Mouse (Mus musculus) intestine, embryonic 14.5 days (tissue): ENCODE measurements around the gene Zfyve26. TPM values are rescaled to one million over a fixed set of nuclear protein-coding genes. Genes with fewer than 3 reads are reported as not detected.

Experiments
- ATAC-seq: fragments of 200-750 bp; cut with Nextera tagmentation; replicated peaks from 2 replicates; pipeline ENCODE4 v1.8.0; 2017; ENCODE audit warnings: low read depth, moderate number of reproducible peaks, moderate TSS enrichment, moderate library complexity; ENCODE audit not compliant: low FRiP score, low TSS enrichment
- DNase-seq: peaks from one replicate; pipeline ENCODE4 v3.0.0-alpha.2; 2018; ENCODE audit warnings: low spot score
- H3K27ac ChIP-seq: fragments of 300-500 bp; sonication (generic); 2 replicates; pipeline ENCODE4 v1.5.1; 2014; ENCODE audit warnings: low read depth, mild to moderate bottlenecking, control low read depth
- H3K27me3 ChIP-seq: fragments of 300-500 bp; sonication (generic); replicated peaks from 2 replicates; pipeline ENCODE4 v1.6.1; 2014; ENCODE audit warnings: low read length, control low read depth; ENCODE audit not compliant: control insufficient read depth, insufficient read depth
- H3K36me3 ChIP-seq: fragments of 300-500 bp; sonication (generic); 2 replicates; pipeline ENCODE4 v1.6.1; 2014; ENCODE audit warnings: low read length, control low read depth; ENCODE audit not compliant: control insufficient read depth, insufficient read depth
- H3K4me1 ChIP-seq: fragments of 300-500 bp; sonication (generic); replicated peaks from 2 replicates; pipeline ENCODE4 v1.6.1; 2014; ENCODE audit warnings: low read length, control low read depth, mixed read lengths; ENCODE audit not compliant: control insufficient read depth, insufficient read depth
- H3K4me2 ChIP-seq: fragments of 300-500 bp; sonication (generic); 2 replicates; pipeline ENCODE4 v1.6.1; 2014; ENCODE audit warnings: low read length
- H3K4me3 ChIP-seq: fragments of 300-500 bp; sonication (generic); 2 replicates; pipeline ENCODE4 v1.5.1; 2014; ENCODE audit warnings: low read depth, low read length, control low read depth, mixed read lengths
- H3K9ac ChIP-seq: fragments of 300-500 bp; sonication (generic); 2 replicates; pipeline ENCODE4 v1.6.1; 2014; ENCODE audit warnings: mild to moderate bottlenecking, low read length
- H3K9me3 ChIP-seq: fragments of 300-500 bp; sonication (generic); 2 replicates; pipeline ENCODE4 v1.6.1; 2016; ENCODE audit warnings: low read length, control low read depth; ENCODE audit not compliant: control insufficient read depth
- WGBS: fragments of 180-500 bp; shearing (Covaris S2); extraction: QIAGEN DNeasy Blood & Tissue Kit; methylation state at CpG from one replicate; pipeline ENCODE4 v1.1.7; 2014; 5-methylcytosine and 5-hydroxymethylcytosine counted together
- polyA plus RNA-seq: library from polyadenylated mRNA; unstranded; fragments of >200 nt; fragmentation: Nextera tagmentation; extraction: Ambion mirVana; gene quantifications from 2 replicates; pipeline ENCODE4 v1.2.1, GENCODE M21; 2014

Gene Zfyve26
- polyA plus RNA-seq, 1 experiment from 2014 or later = 12.5 TPM

DNA sequence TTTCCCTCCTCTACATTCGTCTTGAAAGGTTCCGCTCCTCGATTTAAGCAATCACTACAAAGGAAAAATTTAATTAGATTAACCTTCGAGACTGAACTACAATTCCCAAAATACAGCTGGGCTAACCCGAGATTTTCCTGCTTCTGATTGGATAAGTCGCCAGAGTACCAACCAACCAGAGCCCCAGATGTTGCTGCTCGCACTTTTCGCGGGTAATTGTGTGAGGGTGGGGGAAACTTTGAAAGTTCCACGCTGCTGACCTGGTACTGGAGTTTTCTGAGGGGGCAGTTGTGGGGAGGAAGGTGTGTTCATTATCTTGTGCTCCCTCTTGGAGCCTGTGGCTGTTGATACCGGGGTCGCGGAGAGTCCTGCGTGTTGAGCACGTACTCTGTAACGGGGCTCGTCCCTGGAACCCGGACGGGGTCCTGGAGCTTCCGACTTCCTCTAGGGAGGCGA lies 1.0 kb upstream of the Zfyve26 start, which contains the start of gene Rad51b:
Gene Rad51b (plus strand): TSS at position 162 of the 456 bp plus-strand sequence.
- H3K4me1 ChIP-seq = peaks cover 13% of the 10 kb centered on the region; the same call in 1 of the 2 replicates
- peak within 1 kb of the TSS; percentile 66 for H3K9ac ChIP-seq
- no peaks in the 10 kb centered on the region for H3K27me3 ChIP-seq
- H3K4me3 ChIP-seq = peak within 1 kb of the TSS; percentile 55
- under 1% methylated on average over 21 of the region's 21 CpGs for WGBS
- peak within 1 kb of the TSS; percentile 48 for H3K27ac ChIP-seq
- no peaks in the 10 kb centered on the region for H3K9me3 ChIP-seq
- DNase-seq (peak; percentile 88), ATAC-seq (peak; percentile 75)
- H3K36me3 ChIP-seq = peaks cover 12% of the 10 kb centered on the region; the same call in 1 of the 2 replicates
- H3K4me2 ChIP-seq = peak within 1 kb of the TSS; percentile 59

- Histone ChIP-seq H3K36me3 (peaks cover 40% of the 10 kb centered on the region), H3K9ac (no peak overlapping the region), H3K4me1 (peaks cover 9% of the 10 kb centered on the region; the same call in 1 of the 2 replicates), H3K4me2 (no peak overlapping the region), H3K9me3 (no peaks in the 10 kb centered on the region), H3K27me3 (no peaks in the 10 kb centered on the region), H3K27ac (no peak overlapping the region), H3K4me3 (no peak overlapping the region)
- no peak for DNase-seq
- no peak for ATAC-seq
- WGBS = 73% methylated on average over 6 of the region's 6 CpGs
Measured at GRCm38 (mm10) chr12:79292874-79293273, 3.2 kb downstream of the Zfyve26 start.

DNA sequence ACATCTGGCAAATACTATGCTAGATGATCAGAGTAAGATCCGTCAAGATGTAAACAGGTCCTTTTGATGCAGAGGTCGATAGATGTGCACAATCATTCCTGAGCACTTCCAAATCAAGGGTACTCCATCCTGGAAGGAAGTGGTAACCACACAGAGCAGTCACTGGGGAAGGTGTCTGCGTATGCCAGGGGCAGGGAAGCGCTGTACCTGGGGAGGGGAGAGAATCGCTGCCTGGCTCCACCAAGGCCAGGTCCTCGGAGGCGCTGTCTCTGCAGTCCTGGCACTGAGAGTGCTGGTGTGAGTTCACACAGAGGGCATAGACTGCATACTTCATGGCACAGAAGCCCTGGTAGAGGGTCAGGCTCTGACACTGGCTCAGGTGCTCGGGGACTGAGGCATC lies 13.5 kb downstream of the Zfyve26 start:
- Histone ChIP-seq H3K27ac (no peak overlapping the region), H3K9ac (no peak overlapping the region), H3K36me3 (peaks cover 93% of the 10 kb centered on the region), H3K4me2 (no peak overlapping the region), H3K9me3 (no peaks in the 10 kb centered on the region), H3K4me1 (no peaks in the 10 kb centered on the region), H3K4me3 (no peak overlapping the region), H3K27me3 (no peaks in the 10 kb centered on the region)
- 88% methylated on average over 8 of the region's 8 CpGs for WGBS
- no peak for ATAC-seq
- no peak for DNase-seq

DNA sequence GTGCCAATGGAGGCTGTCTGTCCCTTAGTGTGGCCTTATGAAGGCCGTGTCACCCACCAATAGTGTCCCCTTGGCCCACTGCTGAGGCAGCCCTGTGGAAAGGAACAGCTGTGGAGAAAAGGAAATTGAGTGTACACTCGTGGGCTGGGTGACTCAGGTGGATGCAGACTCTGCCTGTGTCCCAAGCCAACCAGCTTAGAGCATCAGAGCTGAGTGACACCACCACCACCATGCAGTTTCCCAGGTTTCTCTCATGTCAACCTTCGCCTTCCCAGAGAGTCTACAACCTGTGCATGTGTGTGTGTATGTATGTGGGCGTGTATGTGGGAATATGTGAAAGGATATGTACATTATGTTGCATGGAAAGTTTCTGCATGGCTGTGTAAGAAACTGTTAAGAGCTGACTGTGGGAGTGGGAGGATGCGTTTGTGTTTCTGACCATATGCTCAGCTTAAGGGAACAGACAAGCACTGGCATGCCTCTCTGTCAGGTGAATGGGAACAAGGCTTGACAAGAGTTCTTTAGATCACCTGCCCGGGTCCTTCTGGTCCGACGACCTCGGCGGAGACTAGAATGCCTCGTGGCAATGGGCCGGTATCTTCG lies 16.5 kb downstream of the Zfyve26 start:
- no peak overlapping the region for H3K27ac ChIP-seq
- WGBS = 92% methylated on average over 13 of the region's 13 CpGs
- no peak for ATAC-seq
- H3K36me3 ChIP-seq = peaks cover 92% of the 10 kb centered on the region
- H3K9ac ChIP-seq = no peak overlapping the region
- DNase-seq = no peak
- H3K4me1 ChIP-seq = no peaks in the 10 kb centered on the region
- no peak overlapping the region for H3K4me3 ChIP-seq
- H3K9me3 ChIP-seq = no peaks in the 10 kb centered on the region
- H3K27me3 ChIP-seq = no peaks in the 10 kb centered on the region
- H3K4me2 ChIP-seq = no peak overlapping the region

- no peak overlapping the region for H3K9ac ChIP-seq
- DNase-seq (no peak), ATAC-seq (no peak)
- H3K36me3 ChIP-seq = peaks cover 93% of the 10 kb centered on the region
- H3K27me3 ChIP-seq = no peaks in the 10 kb centered on the region
- no peak overlapping the region for H3K27ac ChIP-seq
- H3K4me3 ChIP-seq = no peak overlapping the region
- WGBS = 78% methylated on average over 4 of the region's 4 CpGs
- no peak overlapping the region for H3K4me2 ChIP-seq
- no peaks in the 10 kb centered on the region for H3K4me1 ChIP-seq
- no peaks in the 10 kb centered on the region for H3K9me3 ChIP-seq
Measured at GRCm38 (mm10) chr12:79272604-79273003, 23.5 kb downstream of the Zfyve26 start.

- no peak overlapping the region for H3K4me2 ChIP-seq
- no peaks in the 10 kb centered on the region for H3K27me3 ChIP-seq
- ATAC-seq (no peak), DNase-seq (peak; percentile 77)
- no peak overlapping the region for H3K4me3 ChIP-seq
- no peaks in the 10 kb centered on the region for H3K9me3 ChIP-seq
- H3K9ac ChIP-seq = no peak overlapping the region
- H3K4me1 ChIP-seq = no peaks in the 10 kb centered on the region
- 51% methylated on average over 5 of the region's 5 CpGs for WGBS
- H3K27ac ChIP-seq = no peak overlapping the region
- peaks cover 80% of the 10 kb centered on the region for H3K36me3 ChIP-seq
Measured at GRCm38 (mm10) chr12:79261035-79261434, 35.1 kb downstream of the Zfyve26 start.

DNA sequence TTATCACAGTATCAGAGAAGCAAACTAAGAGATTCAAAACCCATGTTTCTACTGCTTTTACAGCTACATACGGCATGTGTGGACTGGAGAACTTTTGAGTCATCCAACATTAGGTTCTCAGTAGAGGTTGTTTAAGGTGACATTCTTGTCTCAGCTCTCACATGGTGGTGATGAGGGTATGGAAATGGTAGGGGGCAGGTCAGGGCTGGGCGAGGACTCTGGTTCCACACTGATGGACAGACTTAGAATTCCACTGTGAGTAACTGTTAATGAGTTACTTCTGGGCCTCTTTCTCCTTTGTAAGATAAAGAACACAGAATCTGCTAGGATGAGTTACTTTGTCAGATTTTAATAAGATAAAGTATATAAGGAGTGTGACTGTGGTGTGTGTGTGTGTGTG lies 36.0 kb downstream of the Zfyve26 start:
- Histone ChIP-seq H3K4me1 (no peaks in the 10 kb centered on the region), H3K4me2 (no peak overlapping the region), H3K9ac (no peak overlapping the region), H3K27ac (no peak overlapping the region), H3K36me3 (peaks cover 78% of the 10 kb centered on the region), H3K27me3 (no peaks in the 10 kb centered on the region), H3K4me3 (no peak overlapping the region), H3K9me3 (no peaks in the 10 kb centered on the region)
- no peak for ATAC-seq
- no peak for DNase-seq
- 83% methylated on average over 2 of the region's 2 CpGs for WGBS

DNA sequence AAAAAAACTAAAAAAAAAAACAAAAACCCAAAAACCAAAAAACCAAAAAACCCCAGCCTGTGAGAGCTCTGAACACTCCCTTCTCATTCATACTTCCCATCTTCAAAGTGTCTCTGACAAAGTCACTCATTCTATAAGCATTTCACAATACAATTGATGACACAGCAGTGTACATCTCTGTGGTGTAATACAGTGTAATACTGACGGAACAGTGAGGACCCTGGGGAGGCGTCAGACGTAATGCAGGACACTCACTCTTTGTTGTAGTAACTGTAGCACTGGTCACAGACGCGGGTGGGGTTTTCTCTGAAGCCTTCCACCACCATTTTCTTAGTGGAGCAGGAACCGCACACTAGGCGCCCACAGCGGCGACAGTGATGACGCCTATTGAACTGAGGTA lies 41.1 kb downstream of the Zfyve26 start:
- peaks cover 80% of the 10 kb centered on the region for H3K36me3 ChIP-seq
- no peak overlapping the region for H3K4me2 ChIP-seq

More for the DNA sequence above, 41.1 kb downstream of the Zfyve26 start:
- ATAC-seq (no peak), DNase-seq (no peak)
- H3K9me3 ChIP-seq = no peaks in the 10 kb centered on the region
- H3K4me1 ChIP-seq = no peaks in the 10 kb centered on the region
- no peak overlapping the region for H3K27ac ChIP-seq
- WGBS = 95% methylated on average over 10 of the region's 10 CpGs
- no peak overlapping the region for H3K9ac ChIP-seq
- H3K27me3 ChIP-seq = no peaks in the 10 kb centered on the region
- no peak overlapping the region for H3K4me3 ChIP-seq
